Mouse (Mus musculus): ENCODE data around the gene Hcrtr1. TPM values are rescaled to one million over a fixed set of nuclear protein-coding genes. Genes with fewer than 3 reads are reported as not detected.

Gene Hcrtr1
- polyA plus RNA-seq, 1 experiment from 2014 or later = not detected

GRCm38 (mm10) chr4:130167814-130168213, 28.7 kb upstream of the Hcrtr1 start:
- Histone ChIP-seq H3K4me2 (peak overlapping the region; percentile 61), H3K27ac (peak overlapping the region; percentile 85), H3K4me3 (peak overlapping the region; percentile 25), H3K9me3 (replicated peaks) (no peaks in the 10 kb centered on the region), H3K36me3 (no peaks in the 10 kb centered on the region), H3K4me1 (replicated peaks) (peaks cover 86% of the 10 kb centered on the region), H3K27me3 (no peaks in the 10 kb centered on the region), H3K9ac (no peak overlapping the region)
- ATAC-seq (replicated peaks; ENCODE audit: insufficient number of reproducible peaks, insufficient read depth, low FRiP score, low read depth) = no peak
- 35% methylated on average over 9 of the region's 9 CpGs for WGBS

GRCm38 (mm10) chr4:130167321-130167720, 28.2 kb upstream of the Hcrtr1 start:
- Histone ChIP-seq H3K27ac (peak overlapping the region; percentile 85), H3K27me3 (no peaks in the 10 kb centered on the region), H3K9ac (no peak overlapping the region), H3K4me2 (peak overlapping the region; percentile 61), H3K4me3 (no peak overlapping the region), H3K4me1 (replicated peaks) (peaks cover 86% of the 10 kb centered on the region), H3K9me3 (replicated peaks) (no peaks in the 10 kb centered on the region), H3K36me3 (no peaks in the 10 kb centered on the region)
- WGBS = 57% methylated on average over 22 of the region's 22 CpGs
- no peak for ATAC-seq (replicated peaks; ENCODE audit: insufficient number of reproducible peaks, insufficient read depth, low FRiP score, low read depth)

- H3K27me3 ChIP-seq = no peaks in the 10 kb centered on the region
- no peak overlapping the region for H3K4me3 ChIP-seq
- H3K9ac ChIP-seq = no peak overlapping the region
- WGBS = 73% methylated on average over 8 of the region's 8 CpGs
- peaks cover 82% of the 10 kb centered on the region for H3K4me1 ChIP-seq (replicated peaks)
- no peak for ATAC-seq (replicated peaks; ENCODE audit: insufficient number of reproducible peaks, insufficient read depth, low FRiP score, low read depth)
- H3K36me3 ChIP-seq = no peaks in the 10 kb centered on the region
- H3K27ac ChIP-seq = peak overlapping the region; percentile 55
- H3K9me3 ChIP-seq (replicated peaks) = no peaks in the 10 kb centered on the region
- H3K4me2 ChIP-seq = no peak overlapping the region
Observed at GRCm38 (mm10) chr4:130166592-130166991, 27.4 kb upstream of the Hcrtr1 start.

GRCm38 (mm10) chr4:130166061-130166460, 26.9 kb upstream of the Hcrtr1 start:
- 77% methylated on average over 18 of the region's 18 CpGs for WGBS
- peak overlapping the region; percentile 55 for H3K27ac ChIP-seq
- no peak overlapping the region for H3K4me3 ChIP-seq
- H3K27me3 ChIP-seq = no peaks in the 10 kb centered on the region
- H3K36me3 ChIP-seq = no peaks in the 10 kb centered on the region
- H3K4me2 ChIP-seq = no peak overlapping the region
- ATAC-seq (replicated peaks; ENCODE audit: insufficient number of reproducible peaks, insufficient read depth, low FRiP score, low read depth) = no peak
- no peaks in the 10 kb centered on the region for H3K9me3 ChIP-seq (replicated peaks)
- peaks cover 81% of the 10 kb centered on the region for H3K4me1 ChIP-seq (replicated peaks)
- H3K9ac ChIP-seq = no peak overlapping the region

DNA sequence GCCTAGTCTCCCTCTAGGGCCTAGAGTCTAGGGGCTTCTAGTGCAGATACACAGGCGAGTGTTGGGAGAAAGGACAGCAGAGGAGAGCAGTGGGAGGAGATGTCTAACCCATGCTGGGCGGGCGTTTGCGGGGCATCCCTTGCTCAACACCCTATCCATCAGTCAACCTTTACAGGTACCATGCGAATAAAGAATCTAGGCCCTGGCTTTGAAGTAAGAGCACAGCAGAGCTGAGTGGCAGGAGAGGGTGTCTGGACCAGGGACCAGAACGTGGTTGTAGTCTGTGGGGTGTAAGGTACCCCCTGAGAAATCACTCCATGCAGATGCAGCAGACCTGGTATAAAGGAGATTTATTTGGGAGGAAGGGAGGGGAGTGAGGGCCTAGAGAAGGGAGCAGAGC, 25.0 kb upstream of the Hcrtr1 start:
- peak overlapping the region; percentile 65; the same call in 1 of the 2 replicates for H3K4me2 ChIP-seq

DNA sequence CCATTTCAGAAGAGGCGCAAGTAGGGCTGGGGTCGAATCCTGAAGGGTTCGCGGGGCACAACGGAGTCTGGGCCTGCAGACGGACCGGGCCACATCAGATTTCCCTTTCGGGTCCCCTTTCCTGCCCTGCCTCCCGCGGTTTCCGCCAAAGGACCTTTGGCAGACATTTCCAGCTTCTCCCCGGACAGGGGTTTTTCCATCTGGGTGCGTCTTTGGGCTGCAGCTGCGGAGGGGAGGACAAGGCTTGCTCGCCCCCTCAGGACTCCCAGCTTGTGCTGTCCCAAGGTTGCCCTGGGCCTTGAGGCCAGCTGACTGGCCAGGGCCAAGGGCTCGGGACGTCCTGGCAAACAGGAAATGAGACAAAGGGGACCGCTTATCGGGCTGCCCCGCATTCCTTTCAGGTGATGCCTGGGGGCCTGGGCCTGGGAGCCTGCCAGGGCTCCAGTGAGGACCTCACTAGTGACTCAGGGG, 24.3 kb upstream of the Hcrtr1 start:
- H3K27ac ChIP-seq = peak overlapping the region; percentile 75
- H3K4me1 ChIP-seq (replicated peaks) = peaks cover 56% of the 10 kb centered on the region
- H3K9ac ChIP-seq = peak overlapping the region; percentile 60
- 6% methylated on average over 20 of the region's 20 CpGs for WGBS
- ATAC-seq (replicated peaks; ENCODE audit: insufficient number of reproducible peaks, insufficient read depth, low FRiP score, low read depth) = peak; percentile 17
- H3K9me3 ChIP-seq (replicated peaks) = no peaks in the 10 kb centered on the region
- H3K36me3 ChIP-seq = no peaks in the 10 kb centered on the region
- no peaks in the 10 kb centered on the region for H3K27me3 ChIP-seq
- peak overlapping the region; percentile 65 for H3K4me2 ChIP-seq
- H3K4me3 ChIP-seq = peak overlapping the region; percentile 34

More for the DNA sequence above, 25.0 kb upstream of the Hcrtr1 start:
- Histone ChIP-seq H3K27ac (peak overlapping the region; percentile 75), H3K27me3 (no peaks in the 10 kb centered on the region), H3K4me1 (replicated peaks) (peaks cover 63% of the 10 kb centered on the region), H3K36me3 (no peaks in the 10 kb centered on the region), H3K9ac (no peak overlapping the region), H3K4me3 (no peak overlapping the region), H3K9me3 (replicated peaks) (no peaks in the 10 kb centered on the region)
- WGBS = 81% methylated on average over 6 of the region's 6 CpGs
- ATAC-seq (replicated peaks; ENCODE audit: insufficient number of reproducible peaks, insufficient read depth, low FRiP score, low read depth) = no peak

DNA sequence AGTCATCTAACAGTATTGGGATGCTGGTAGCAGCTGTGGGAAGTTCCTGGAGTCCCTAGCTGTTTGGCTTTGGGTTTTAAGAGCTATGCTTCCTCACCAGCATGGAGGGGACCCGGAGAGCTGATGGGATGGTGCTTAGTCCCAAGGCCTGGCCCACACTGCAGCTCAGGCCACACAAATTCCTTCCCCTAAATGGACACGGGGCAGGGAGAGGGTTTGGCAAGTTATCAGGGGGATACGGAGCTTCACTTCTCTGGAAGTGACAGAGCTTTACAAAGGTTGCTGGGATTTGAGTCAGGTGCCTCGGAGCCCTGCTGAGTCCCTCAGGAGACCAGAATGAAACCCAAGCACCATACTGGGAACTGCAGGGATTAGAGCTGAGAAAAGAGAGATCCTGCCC, 22.2 kb upstream of the Hcrtr1 start:
- Histone ChIP-seq H3K36me3 (no peaks in the 10 kb centered on the region), H3K4me1 (replicated peaks) (peaks cover 36% of the 10 kb centered on the region), H3K9me3 (replicated peaks) (no peaks in the 10 kb centered on the region), H3K4me3 (no peak overlapping the region), H3K4me2 (no peak overlapping the region), H3K27me3 (no peaks in the 10 kb centered on the region), H3K27ac (peak overlapping the region; percentile 45), H3K9ac (no peak overlapping the region)
- 29% methylated on average over 4 of the region's 4 CpGs for WGBS
- no peak for ATAC-seq (replicated peaks; ENCODE audit: insufficient number of reproducible peaks, insufficient read depth, low FRiP score, low read depth)

- H3K4me3 ChIP-seq = no peak overlapping the region
- no peaks in the 10 kb centered on the region for H3K36me3 ChIP-seq
- H3K4me1 ChIP-seq (replicated peaks) = peaks cover 5% of the 10 kb centered on the region; the same call in 1 of the 2 replicates
- H3K27ac ChIP-seq = no peak overlapping the region
- peaks cover 18% of the 10 kb centered on the region for H3K27me3 ChIP-seq
- H3K9me3 ChIP-seq (replicated peaks) = no peaks in the 10 kb centered on the region
- 68% methylated on average over 12 of the region's 12 CpGs for WGBS
- no peak overlapping the region for H3K9ac ChIP-seq
- no peak for ATAC-seq (replicated peaks; ENCODE audit: insufficient number of reproducible peaks, insufficient read depth, low FRiP score, low read depth)
- no peak overlapping the region for H3K4me2 ChIP-seq
Observed at GRCm38 (mm10) chr4:130156812-130157371, 17.7 kb upstream of the Hcrtr1 start.

DNA sequence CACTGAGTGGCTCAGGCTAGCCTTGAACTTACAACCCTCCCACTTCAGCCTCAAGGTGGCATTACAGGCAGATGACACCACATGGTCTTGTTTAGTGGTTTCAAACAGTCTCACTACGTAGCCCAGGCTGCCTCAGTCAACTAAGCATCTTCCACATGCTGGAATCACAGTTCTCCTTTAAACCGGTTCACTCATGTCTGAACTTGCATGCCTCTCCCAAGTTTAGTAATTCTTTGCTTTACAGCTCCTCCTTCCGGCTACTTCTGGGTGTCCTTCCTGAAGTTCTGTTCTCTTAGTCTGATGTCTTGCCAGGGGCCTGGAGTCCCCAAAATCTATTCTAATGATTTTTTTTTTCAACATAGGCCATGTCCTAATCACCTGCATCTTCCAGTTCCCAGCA, 15.1 kb upstream of the Hcrtr1 start:
- no peak overlapping the region for H3K9ac ChIP-seq
- no peaks in the 10 kb centered on the region for H3K4me1 ChIP-seq (replicated peaks)
- H3K4me3 ChIP-seq = no peak overlapping the region
- H3K27me3 ChIP-seq = peaks cover 24% of the 10 kb centered on the region
- no peak overlapping the region for H3K27ac ChIP-seq
- ATAC-seq (replicated peaks; ENCODE audit: insufficient number of reproducible peaks, insufficient read depth, low FRiP score, low read depth) = no peak
- H3K36me3 ChIP-seq = no peaks in the 10 kb centered on the region
- H3K9me3 ChIP-seq (replicated peaks) = no peaks in the 10 kb centered on the region
- 78% methylated on average over 3 of the region's 3 CpGs for WGBS
- no peak overlapping the region for H3K4me2 ChIP-seq

DNA sequence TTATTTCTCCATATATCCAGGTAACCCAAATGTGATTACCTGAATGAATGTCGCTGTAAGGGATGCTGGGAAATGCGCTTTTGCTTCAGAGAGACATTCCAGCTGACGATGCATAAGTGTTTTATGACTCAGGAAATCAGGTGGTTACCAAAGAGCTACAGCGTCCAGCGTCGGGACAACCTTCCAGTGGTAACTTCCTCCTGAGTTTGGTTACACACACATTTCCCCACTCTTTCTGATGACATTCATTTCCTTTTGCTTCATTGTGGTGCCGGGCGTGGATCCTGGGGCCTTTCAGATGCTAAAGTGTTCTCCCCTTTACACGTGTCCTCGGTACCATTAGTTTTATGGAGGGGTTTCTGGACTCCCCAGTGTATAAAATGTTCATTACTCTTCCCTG, 9.2 kb upstream of the Hcrtr1 start:
- Histone ChIP-seq H3K9me3 (replicated peaks) (no peaks in the 10 kb centered on the region), H3K4me2 (no peak overlapping the region), H3K9ac (no peak overlapping the region), H3K27me3 (peaks cover 28% of the 10 kb centered on the region), H3K4me1 (replicated peaks) (no peaks in the 10 kb centered on the region), H3K27ac (no peak overlapping the region), H3K4me3 (no peak overlapping the region), H3K36me3 (no peaks in the 10 kb centered on the region)
- WGBS = 67% methylated on average over 10 of the region's 10 CpGs
- no peak for ATAC-seq (replicated peaks; ENCODE audit: insufficient number of reproducible peaks, insufficient read depth, low FRiP score, low read depth)

- H3K36me3 ChIP-seq = no peaks in the 10 kb centered on the region
- H3K9ac ChIP-seq = no peak overlapping the region
- H3K4me3 ChIP-seq = no peak overlapping the region
- H3K27me3 ChIP-seq = peaks cover 65% of the 10 kb centered on the region
- no peak overlapping the region for H3K4me2 ChIP-seq
- ATAC-seq (replicated peaks; ENCODE audit: insufficient number of reproducible peaks, insufficient read depth, low FRiP score, low read depth) = no peak
- no peak overlapping the region for H3K27ac ChIP-seq
- peaks cover 18% of the 10 kb centered on the region for H3K4me1 ChIP-seq (replicated peaks)
- 46% methylated on average over 3 of the region's 3 CpGs for WGBS
- no peaks in the 10 kb centered on the region for H3K9me3 ChIP-seq (replicated peaks)
Observed at GRCm38 (mm10) chr4:130141786-130142185, 2.6 kb upstream of the Hcrtr1 start.

DNA sequence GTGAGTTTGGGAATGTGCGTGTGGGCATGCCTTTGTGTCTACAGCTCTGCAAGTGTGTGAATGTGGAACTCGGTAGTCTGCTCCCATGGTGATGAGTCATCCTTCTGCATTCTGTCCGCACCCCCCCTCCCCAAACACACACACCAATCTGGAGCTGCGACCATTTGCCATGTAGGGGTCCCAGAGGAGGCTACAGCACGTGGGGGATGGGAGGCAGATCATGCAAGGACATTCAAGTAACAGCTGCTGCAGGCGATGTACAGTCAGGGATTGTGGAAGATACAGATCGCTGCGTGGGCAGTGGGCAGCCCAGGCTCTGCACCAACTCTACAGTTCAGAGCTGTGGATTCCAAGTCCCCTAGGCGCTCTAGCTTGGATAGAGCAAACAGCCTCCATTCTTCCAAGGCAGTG, 1.8 kb upstream of the Hcrtr1 start:
- no peak overlapping the region for H3K4me3 ChIP-seq
- no peak overlapping the region for H3K4me2 ChIP-seq
- no peaks in the 10 kb centered on the region for H3K9me3 ChIP-seq (replicated peaks)
- WGBS = 48% methylated on average over 9 of the region's 9 CpGs
- H3K9ac ChIP-seq = no peak overlapping the region
- peaks cover 18% of the 10 kb centered on the region for H3K4me1 ChIP-seq (replicated peaks)
- no peak for ATAC-seq (replicated peaks; ENCODE audit: insufficient number of reproducible peaks, insufficient read depth, low FRiP score, low read depth)
- H3K27me3 ChIP-seq = peaks cover 70% of the 10 kb centered on the region
- H3K27ac ChIP-seq = no peak overlapping the region
- no peaks in the 10 kb centered on the region for H3K36me3 ChIP-seq
